In the genomic region with DNA sequence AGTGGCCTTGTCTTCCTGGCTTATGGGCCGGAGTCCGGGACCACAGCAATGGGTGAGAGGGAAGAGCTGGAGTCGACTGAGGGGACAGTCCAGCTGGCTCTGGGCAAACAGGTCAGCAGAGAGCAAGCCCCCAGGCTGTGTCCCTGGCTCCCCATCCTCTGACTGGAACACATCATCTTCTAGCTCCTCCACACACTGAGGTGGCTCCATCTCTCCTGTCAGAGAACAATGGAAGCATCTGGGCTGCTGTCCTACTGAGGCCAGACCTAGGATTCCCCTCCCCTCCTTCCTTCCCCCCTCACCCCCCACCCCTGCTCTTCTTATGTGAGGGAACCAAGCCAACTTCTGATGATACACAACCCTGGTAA, we compare ENCODE assay signal across 9 mouse cellular contexts. TPM values are rescaled to one million over a fixed set of nuclear protein-coding genes. Genes with fewer than 3 reads are reported as not detected.
A peak's percentile ranks its signal among the peaks of the same experiment; 100 is the strongest.
DNase-seq lines count a peak whose midpoint lies in the region.
"Had no signal": no experiment of that assay in that cellular context is flagged by ENCODE, and none has a peak within 500 bp of the region (broad histone marks: within the 10 kb centered on the region; RNA-seq: fewer than 3 reads in every experiment).

No protein-coding gene starts in this region.

- peak; percentile 42 to 56 for DNase-seq in adrenal gland, adult (ENCODE audit: inconsistent age in 2 of 2, low spot score in 1 of 2)
- DNase-seq in adrenal gland, postnatal 10 days, result no peak
- DNase-seq in kidney, adult 11 months, result peak; percentile 17
- DNase-seq in kidney, adult 8-10 months, result no peak
- DNase-seq in thymus, postnatal 36 days, result peak; percentile 34 to 49
- no peak for DNase-seq in thymus, postnatal 0 days (ENCODE audit: low spot score)
- DNase-seq in thymus, postnatal 4 days, result peak; percentile 54
- no peak for DNase-seq in natural killer cell, adult 2 months (ENCODE audit: low spot score in 2 of 2)
- DNase-seq: midbrain, embryonic 14.5 days had no signal

RNA-seq across cellular contexts. Expression of a gene that starts 2.7 kb away (rescaled TPM):
- 10 to 100 TPM; 18.6 to 23.1 TPM for total RNA-seq in adrenal gland, postnatal 10 days (2021)
- 10.0 and 10.6 TPM in 2 replicates for polyA plus RNA-seq in thymus, postnatal 0 days (2015; fragmentation: Nextera tagmentation; extraction: Ambion mirVana)

RNA-seq across cellular contexts. Expression of a gene that starts 51.2 kb away (rescaled TPM):
- 10 to 100 TPM; 21.6 to 27.2 TPM for total RNA-seq in adrenal gland, postnatal 10 days (2021)
- 85.5 and 87.8 TPM in 2 replicates for polyA plus RNA-seq in thymus, postnatal 0 days (2015; fragmentation: Nextera tagmentation; extraction: Ambion mirVana)

Comparison
In these comparisons a context has a peak if more than half of its experiments do, and no peak if none do; other contexts are left out.
1. DNase-seq: peak in adrenal gland, adult (2 of 2), kidney, adult 11 months (single experiment), thymus, postnatal 36 days (2 of 2) and thymus, postnatal 4 days (single experiment); none in adrenal gland, postnatal 10 days (single experiment), kidney, adult 8-10 months (0 of 2), thymus, postnatal 0 days (single experiment) and natural killer cell, adult 2 months (0 of 2).